Mouse (Mus musculus): ENCODE results near the gene Tctn1. TPM values are rescaled to one million over a fixed set of nuclear protein-coding genes. Genes with fewer than 3 reads are reported as not detected.
A peak's percentile ranks its signal among the peaks of the same experiment; 100 is the strongest.

Gene Tctn1
- total and polyA plus RNA-seq, 2 experiments from 2014 or later: 6.5 to 30.3 TPM

GRCm38 (mm10) chr5:122294219-122294735 is 30.0 kb upstream of the Tctn1 start:
- DNase-seq (ENCODE audit: low spot score) (no peak), ATAC-seq (no peak)
- Histone ChIP-seq H3K36me3 (ENCODE audit: insufficient read depth, low read length) (no peaks in the 10 kb centered on the region), H3K27me3 (ENCODE audit: insufficient read depth, low read length) (no peaks in the 10 kb centered on the region), H3K27ac (no peak overlapping the region; the same call in 1 of the 2 replicates), H3K4me2 (ENCODE audit: low read depth, low read length) (no peak overlapping the region), H3K4me3 (ENCODE audit: low read length) (no peak overlapping the region), H3K9me3 (ENCODE audit: low read length) (no peaks in the 10 kb centered on the region), H3K4me1 (ENCODE audit: insufficient read depth, low read length) (peaks cover 9% of the 10 kb centered on the region; the same call in 1 of the 2 replicates), H3K9ac (replicated peaks; ENCODE audit: low read length) (peak overlapping the region; percentile 35; the same call in 1 of the 2 replicates)
- WGBS: 43% methylated on average over 3 of the region's 3 CpGs
- no peak for TF ChIP-seq CTCF (IDR thresholded peaks at IDR 0.05; ENCODE audit: low read depth)

GRCm38 (mm10) chr5:122293131-122293530 is 28.9 kb upstream of the Tctn1 start:
- H3K4me3 ChIP-seq (ENCODE audit: low read length): no peak overlapping the region
- H3K27ac ChIP-seq: no peak overlapping the region
- ATAC-seq (no peak), DNase-seq (ENCODE audit: low spot score) (no peak)
- no peaks in the 10 kb centered on the region for H3K27me3 ChIP-seq (ENCODE audit: insufficient read depth, low read length)
- H3K4me1 ChIP-seq (ENCODE audit: insufficient read depth, low read length): peaks cover 9% of the 10 kb centered on the region; the same call in 1 of the 2 replicates
- TF ChIP-seq CTCF (IDR thresholded peaks at IDR 0.05; ENCODE audit: low read depth): no peak
- no peaks in the 10 kb centered on the region for H3K9me3 ChIP-seq (ENCODE audit: low read length)
- no peaks in the 10 kb centered on the region for H3K36me3 ChIP-seq (ENCODE audit: insufficient read depth, low read length)
- H3K4me2 ChIP-seq (ENCODE audit: low read depth, low read length): no peak overlapping the region
- no peak overlapping the region for H3K9ac ChIP-seq (replicated peaks; ENCODE audit: low read length)
- 74% methylated on average over 6 of the region's 6 CpGs for WGBS

GRCm38 (mm10) chr5:122291553-122292339 is 27.5 kb upstream of the Tctn1 start:
- Histone ChIP-seq H3K4me1 (ENCODE audit: insufficient read depth, low read length) (peaks cover 9% of the 10 kb centered on the region; the same call in 1 of the 2 replicates), H3K27ac (no peak overlapping the region), H3K4me3 (ENCODE audit: low read length) (no peak overlapping the region), H3K27me3 (ENCODE audit: insufficient read depth, low read length) (no peaks in the 10 kb centered on the region), H3K9ac (replicated peaks; ENCODE audit: low read length) (no peak overlapping the region), H3K36me3 (ENCODE audit: insufficient read depth, low read length) (no peaks in the 10 kb centered on the region), H3K4me2 (ENCODE audit: low read depth, low read length) (no peak overlapping the region), H3K9me3 (ENCODE audit: low read length) (no peaks in the 10 kb centered on the region)
- DNase-seq (ENCODE audit: low spot score) (no peak), ATAC-seq (no peak)
- TF ChIP-seq CTCF (IDR thresholded peaks at IDR 0.05; ENCODE audit: low read depth): no peak
- WGBS: 70% methylated on average over 17 of the region's 17 CpGs

GRCm38 (mm10) chr5:122291149-122291548 is 26.9 kb upstream of the Tctn1 start:
- no peaks in the 10 kb centered on the region for H3K27me3 ChIP-seq (ENCODE audit: insufficient read depth, low read length)
- TF ChIP-seq CTCF (IDR thresholded peaks at IDR 0.05; ENCODE audit: low read depth): no peak
- H3K4me1 ChIP-seq (ENCODE audit: insufficient read depth, low read length): peaks cover 11% of the 10 kb centered on the region; the same call in 1 of the 2 replicates
- no peak overlapping the region for H3K4me3 ChIP-seq (ENCODE audit: low read length)
- no peak overlapping the region for H3K9ac ChIP-seq (replicated peaks; ENCODE audit: low read length)
- no peak overlapping the region for H3K27ac ChIP-seq
- 44% methylated on average over 6 of the region's 6 CpGs for WGBS
- H3K4me2 ChIP-seq (ENCODE audit: low read depth, low read length): no peak overlapping the region
- ATAC-seq: no peak
- no peaks in the 10 kb centered on the region for H3K36me3 ChIP-seq (ENCODE audit: insufficient read depth, low read length)
- H3K9me3 ChIP-seq (ENCODE audit: low read length): no peaks in the 10 kb centered on the region
- no peak for DNase-seq (ENCODE audit: low spot score)

- Histone ChIP-seq H3K4me2 (ENCODE audit: low read depth, low read length) (no peak overlapping the region), H3K9me3 (ENCODE audit: low read length) (no peaks in the 10 kb centered on the region), H3K27me3 (ENCODE audit: insufficient read depth, low read length) (no peaks in the 10 kb centered on the region), H3K9ac (replicated peaks; ENCODE audit: low read length) (no peak overlapping the region), H3K36me3 (ENCODE audit: insufficient read depth, low read length) (no peaks in the 10 kb centered on the region), H3K27ac (no peak overlapping the region), H3K4me3 (ENCODE audit: low read length) (no peak overlapping the region), H3K4me1 (ENCODE audit: insufficient read depth, low read length) (peaks cover 16% of the 10 kb centered on the region)
- 89% methylated on average over 4 of the region's 4 CpGs for WGBS
- DNase-seq (ENCODE audit: low spot score) (no peak), ATAC-seq (no peak)
- TF ChIP-seq CTCF (IDR thresholded peaks at IDR 0.05; ENCODE audit: low read depth): no peak
Observed at GRCm38 (mm10) chr5:122288147-122288811, 24.0 kb upstream of the Tctn1 start.

GRCm38 (mm10) chr5:122287026-122287425 is 22.8 kb upstream of the Tctn1 start:
- no peak for TF ChIP-seq CTCF (IDR thresholded peaks at IDR 0.05; ENCODE audit: low read depth)
- WGBS: 92% methylated on average over 4 of the region's 4 CpGs
- no peak for DNase-seq (ENCODE audit: low spot score)
- no peak overlapping the region for H3K9ac ChIP-seq (replicated peaks; ENCODE audit: low read length)
- H3K4me1 ChIP-seq (ENCODE audit: insufficient read depth, low read length): peaks cover 16% of the 10 kb centered on the region
- H3K36me3 ChIP-seq (ENCODE audit: insufficient read depth, low read length): no peaks in the 10 kb centered on the region
- H3K9me3 ChIP-seq (ENCODE audit: low read length): no peaks in the 10 kb centered on the region
- no peak overlapping the region for H3K4me2 ChIP-seq (ENCODE audit: low read depth, low read length)
- H3K27ac ChIP-seq: no peak overlapping the region
- H3K27me3 ChIP-seq (ENCODE audit: insufficient read depth, low read length): no peaks in the 10 kb centered on the region
- no peak for ATAC-seq
- H3K4me3 ChIP-seq (ENCODE audit: low read length): no peak overlapping the region

Measured in hindbrain, postnatal 0 days (tissue).